Mouse (Mus musculus): Measurements from ENCODE around the gene Itgb4.

DNA sequence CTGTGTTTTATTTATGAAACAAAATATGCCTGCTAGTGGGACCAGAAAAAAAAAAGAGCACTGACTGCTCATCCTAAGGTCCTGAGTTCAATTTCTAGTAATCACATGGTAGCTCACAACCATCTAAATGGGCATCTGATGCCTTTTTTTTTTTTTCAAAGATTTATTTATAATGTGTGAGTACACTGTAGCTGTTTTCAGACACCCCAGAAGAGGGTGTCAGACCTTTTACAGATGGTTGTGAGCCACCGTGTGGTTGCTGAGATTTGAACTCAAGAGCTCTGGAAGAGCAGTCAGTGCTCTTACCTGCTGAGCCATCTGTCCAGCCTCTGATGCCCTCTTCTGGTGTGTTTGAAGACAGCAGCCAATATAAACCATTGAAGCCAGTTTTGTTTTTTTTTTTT, 46.0 kb downstream of the Itgb4 start:
- TF ChIP-seq MYOG (IDR thresholded peaks at IDR 0.05; ENCODE audit: control insufficient read depth, extremely low read depth, insufficient read length) (no peak), MAX (IDR thresholded peaks at IDR 0.05) (no peak)
